Mouse (Mus musculus): ENCODE results near the gene Pbx1. TPM values are rescaled to one million over a fixed set of nuclear protein-coding genes. Genes with fewer than 3 reads are reported as not detected.

Pbx1 gene
- polyA plus RNA-seq, 1 experiment from 2014 or later = 82.9 TPM

GRCm38 (mm10) chr1:168069740-168070139 lies 362.3 kb downstream of the Pbx1 start:
- H3K9ac ChIP-seq (replicated peaks; ENCODE audit: low read depth, low read length) = no peak overlapping the region
- H3K4me1 ChIP-seq (replicated peaks; ENCODE audit: control insufficient read depth, insufficient read depth, low read length) = peaks cover 11% of the 10 kb centered on the region
- H3K4me2 ChIP-seq (ENCODE audit: low read length) = no peak overlapping the region
- 68% methylated on average over 5 of the region's 5 CpGs for WGBS
- H3K9me3 ChIP-seq (ENCODE audit: control insufficient read depth, low read length) = no peaks in the 10 kb centered on the region
- H3K36me3 ChIP-seq (ENCODE audit: control insufficient read depth, insufficient read depth) = no peaks in the 10 kb centered on the region
- H3K27ac ChIP-seq (ENCODE audit: low read length) = no peak overlapping the region; the same call in 1 of the 2 replicates
- no peaks in the 10 kb centered on the region for H3K27me3 ChIP-seq (replicated peaks; ENCODE audit: control insufficient read depth, insufficient read depth, low read length)
- no peak for ATAC-seq
- H3K4me3 ChIP-seq (replicated peaks; ENCODE audit: low read length) = no peak overlapping the region

All from forebrain, embryonic 16.5 days (tissue).